Mouse (Mus musculus): Measurements from ENCODE around the gene Ccser1. TPM values are rescaled to one million over a fixed set of nuclear protein-coding genes. Genes with fewer than 3 reads are reported as not detected.

Ccser1 gene
- polyA plus RNA-seq, 1 experiment from 2014 or later: 24.0 TPM

DNA sequence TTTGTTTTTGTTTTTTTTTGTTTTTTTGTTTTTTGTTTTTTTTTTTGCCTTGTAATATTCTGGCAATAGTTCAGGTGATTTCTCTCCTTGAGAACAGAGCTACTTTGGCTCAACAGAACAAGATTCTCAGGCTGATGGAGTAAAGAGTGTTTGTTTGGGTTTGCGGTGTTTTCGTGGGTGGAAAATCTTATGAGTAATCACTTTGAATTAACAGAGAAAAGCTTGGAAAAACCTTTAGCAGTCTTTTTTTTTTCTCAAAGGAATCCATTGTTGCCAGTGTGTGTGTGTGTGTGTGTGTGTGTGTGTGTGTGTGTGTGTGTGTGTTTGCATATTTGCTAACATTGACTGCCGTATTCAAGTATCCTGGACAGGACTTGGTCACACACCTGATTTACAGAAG is 81.3 kb downstream of the Ccser1 start:
- Histone ChIP-seq H3K36me3 (no peaks in the 10 kb centered on the region), H3K4me1 (replicated peaks) (peaks cover 13% of the 10 kb centered on the region; the same call in 1 of the 2 replicates), H3K4me2 (no peak overlapping the region), H3K9me3 (no peaks in the 10 kb centered on the region), H3K27ac (no peak overlapping the region), H3K9ac (no peak overlapping the region), H3K27me3 (no peaks in the 10 kb centered on the region), H3K4me3 (no peak overlapping the region)
- ATAC-seq (ENCODE audit: low FRiP score): no peak
- 80% methylated on average over 3 of the region's 3 CpGs for WGBS

DNA sequence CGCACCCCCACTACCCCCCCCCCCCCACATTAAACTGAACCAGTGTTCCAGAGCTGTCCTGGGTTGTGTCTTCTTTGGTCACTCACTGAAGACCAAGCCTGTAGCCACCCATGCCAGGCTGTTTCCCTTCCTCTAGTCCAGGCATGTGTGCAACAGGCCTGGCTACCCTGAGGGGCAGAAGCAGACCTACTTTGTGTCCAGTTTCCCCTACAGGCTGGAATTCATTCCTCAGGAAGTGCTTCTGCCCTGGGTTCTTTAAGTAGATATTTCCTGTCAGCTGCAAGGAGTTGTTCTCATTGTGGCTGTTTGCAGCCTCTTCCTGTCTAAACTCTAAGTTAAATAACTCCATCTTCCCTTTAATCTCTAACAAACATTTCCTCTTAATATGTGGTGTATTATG is 82.3 kb downstream of the Ccser1 start:
- H3K9ac ChIP-seq: no peak overlapping the region
- no peak overlapping the region for H3K4me3 ChIP-seq
- no peaks in the 10 kb centered on the region for H3K36me3 ChIP-seq
- no peak overlapping the region for H3K4me2 ChIP-seq
- H3K27me3 ChIP-seq: no peaks in the 10 kb centered on the region
- 86% methylated on average over 1 of the region's 1 CpGs for WGBS
- H3K4me1 ChIP-seq (replicated peaks): peaks cover 13% of the 10 kb centered on the region; the same call in 1 of the 2 replicates
- no peak for ATAC-seq (ENCODE audit: low FRiP score)
- no peak overlapping the region for H3K27ac ChIP-seq
- H3K9me3 ChIP-seq: no peaks in the 10 kb centered on the region

DNA sequence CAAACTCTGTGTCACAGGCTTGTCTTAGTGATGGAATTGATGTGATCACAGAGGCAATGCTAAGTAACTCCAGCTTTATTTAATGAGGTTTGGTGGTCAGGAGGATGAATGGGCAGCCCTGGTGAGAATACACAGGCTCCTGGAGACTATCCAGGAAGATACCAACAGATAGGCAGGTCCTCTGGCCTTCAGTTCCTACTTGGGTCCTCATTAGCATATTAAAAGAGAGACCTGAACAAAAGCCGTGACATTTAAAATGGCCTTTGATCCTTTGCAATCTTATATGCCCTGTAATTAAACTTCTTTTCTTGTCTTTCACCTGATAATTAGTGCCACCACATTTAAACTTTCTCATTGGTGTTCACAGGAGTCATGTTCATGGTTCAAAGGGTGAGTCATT is 83.2 kb downstream of the Ccser1 start:
- Histone ChIP-seq H3K27me3 (no peaks in the 10 kb centered on the region), H3K27ac (no peak overlapping the region), H3K4me1 (replicated peaks) (peaks cover 13% of the 10 kb centered on the region; the same call in 1 of the 2 replicates), H3K9ac (no peak overlapping the region), H3K4me3 (no peak overlapping the region), H3K4me2 (no peak overlapping the region), H3K9me3 (no peaks in the 10 kb centered on the region), H3K36me3 (no peaks in the 10 kb centered on the region)
- no peak for ATAC-seq (ENCODE audit: low FRiP score)
- WGBS: 24% methylated on average over 1 of the region's 1 CpGs

DNA sequence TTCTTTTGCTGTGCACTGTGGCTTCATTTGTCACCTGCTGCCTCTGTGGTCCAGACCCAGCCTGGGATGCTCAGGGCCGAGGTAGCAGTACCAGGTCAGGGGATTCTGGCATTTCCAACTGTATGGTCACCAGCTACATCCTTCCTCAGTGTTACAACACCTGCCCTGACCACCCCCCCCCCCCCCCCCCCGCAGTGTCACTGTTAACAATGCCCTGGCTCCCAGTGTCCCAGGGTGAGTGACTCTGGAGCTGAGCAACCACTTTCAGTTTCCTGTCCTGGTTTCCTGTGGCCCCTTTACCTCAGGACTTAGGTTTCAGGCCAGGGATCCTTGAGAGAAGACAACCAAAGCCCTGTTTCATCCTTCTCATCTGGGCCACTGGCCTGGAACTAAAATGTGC is 90.9 kb downstream of the Ccser1 start:
- no peaks in the 10 kb centered on the region for H3K9me3 ChIP-seq
- no peak overlapping the region for H3K4me2 ChIP-seq
- 49% methylated on average over 2 of the region's 2 CpGs for WGBS
- no peaks in the 10 kb centered on the region for H3K36me3 ChIP-seq
- no peak for ATAC-seq (ENCODE audit: low FRiP score)
- H3K27me3 ChIP-seq: no peaks in the 10 kb centered on the region
- no peak overlapping the region for H3K9ac ChIP-seq
- 0 out of 2 replicates have a peak, but pooled peaks cover 2% of the 10 kb centered on the region for H3K4me1 ChIP-seq (replicated peaks)
- no peak overlapping the region for H3K4me3 ChIP-seq
- no peak overlapping the region for H3K27ac ChIP-seq

DNA sequence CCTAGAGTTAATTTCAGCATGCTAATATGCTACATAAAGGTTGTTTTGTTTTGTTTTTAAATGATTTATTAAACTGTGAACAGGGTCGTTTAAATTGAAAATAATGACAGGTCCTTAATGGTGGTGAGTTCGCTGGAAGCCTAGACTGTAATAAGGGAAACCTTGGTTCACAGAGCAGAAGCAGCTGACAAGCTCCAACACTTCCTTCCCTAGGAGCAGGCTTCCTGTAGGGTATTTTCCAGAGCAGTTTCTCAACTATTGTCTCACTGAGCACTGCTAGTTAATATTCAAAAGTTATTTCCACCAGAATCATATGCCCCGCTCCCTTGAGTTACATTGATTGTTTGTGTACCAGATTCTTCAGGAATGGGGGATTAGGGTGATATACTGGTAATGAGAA is 93.3 kb downstream of the Ccser1 start:
- no peak overlapping the region for H3K9ac ChIP-seq
- no peak overlapping the region for H3K4me2 ChIP-seq
- H3K9me3 ChIP-seq: no peaks in the 10 kb centered on the region
- 77% methylated on average over 3 of the region's 3 CpGs for WGBS
- no peak overlapping the region for H3K4me3 ChIP-seq
- no peaks in the 10 kb centered on the region for H3K27me3 ChIP-seq
- H3K4me1 ChIP-seq (replicated peaks): 0 out of 2 replicates have a peak, but pooled peaks cover 2% of the 10 kb centered on the region
- H3K36me3 ChIP-seq: no peaks in the 10 kb centered on the region
- H3K27ac ChIP-seq: no peak overlapping the region
- no peak for ATAC-seq (ENCODE audit: low FRiP score)

DNA sequence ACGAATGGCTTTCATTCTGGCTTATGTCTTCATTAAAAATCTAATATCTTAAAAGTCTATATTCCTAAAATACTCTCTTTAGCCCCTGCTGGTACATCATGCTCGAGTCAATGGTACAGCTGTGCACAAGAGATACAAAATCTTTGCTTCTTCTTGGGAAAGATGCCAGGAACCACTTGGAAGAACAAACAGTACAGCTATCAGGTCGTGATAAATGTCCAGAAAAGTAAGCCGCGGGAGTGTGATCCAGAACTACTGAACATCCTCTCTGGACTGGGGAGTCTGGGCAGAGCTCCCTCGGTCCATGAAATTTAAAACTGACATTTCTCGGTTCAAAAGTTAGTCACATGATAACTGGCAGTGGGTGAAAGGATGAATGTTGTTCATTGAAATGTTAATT is 99.4 kb downstream of the Ccser1 start:
- H3K9ac ChIP-seq: no peak overlapping the region
- no peak for ATAC-seq (ENCODE audit: low FRiP score)
- H3K4me2 ChIP-seq: no peak overlapping the region
- H3K9me3 ChIP-seq: no peaks in the 10 kb centered on the region
- no peaks in the 10 kb centered on the region for H3K36me3 ChIP-seq
- H3K27me3 ChIP-seq: no peaks in the 10 kb centered on the region
- no peaks in the 10 kb centered on the region for H3K4me1 ChIP-seq (replicated peaks)
- no peak overlapping the region for H3K4me3 ChIP-seq
- no peak overlapping the region for H3K27ac ChIP-seq
- 78% methylated on average over 7 of the region's 7 CpGs for WGBS

DNA sequence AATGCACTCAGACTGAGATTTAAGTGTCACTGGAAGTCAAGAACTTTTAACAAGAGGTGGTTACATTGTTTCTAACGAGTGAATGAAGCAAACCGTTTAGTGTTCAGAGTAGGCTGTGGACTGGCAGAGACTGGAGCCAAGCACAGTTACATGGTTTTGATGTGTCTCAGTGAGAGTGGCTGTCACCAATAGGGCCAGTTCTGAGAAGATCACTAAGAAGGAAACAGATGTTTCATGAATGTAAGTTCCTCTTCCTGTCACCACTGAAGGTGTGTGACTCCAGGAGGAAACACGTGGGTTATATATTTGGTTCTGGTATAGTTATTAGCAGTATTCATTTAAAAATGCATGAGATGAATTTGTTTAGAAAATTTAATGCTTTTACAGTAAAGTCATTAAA is 112.8 kb downstream of the Ccser1 start:
- Histone ChIP-seq H3K4me2 (no peak overlapping the region), H3K27ac (no peak overlapping the region), H3K36me3 (no peaks in the 10 kb centered on the region), H3K9me3 (no peaks in the 10 kb centered on the region), H3K9ac (no peak overlapping the region), H3K27me3 (no peaks in the 10 kb centered on the region), H3K4me3 (no peak overlapping the region), H3K4me1 (replicated peaks) (peaks cover 13% of the 10 kb centered on the region)
- WGBS: 74% methylated on average over 3 of the region's 3 CpGs
- no peak for ATAC-seq (ENCODE audit: low FRiP score)

DNA sequence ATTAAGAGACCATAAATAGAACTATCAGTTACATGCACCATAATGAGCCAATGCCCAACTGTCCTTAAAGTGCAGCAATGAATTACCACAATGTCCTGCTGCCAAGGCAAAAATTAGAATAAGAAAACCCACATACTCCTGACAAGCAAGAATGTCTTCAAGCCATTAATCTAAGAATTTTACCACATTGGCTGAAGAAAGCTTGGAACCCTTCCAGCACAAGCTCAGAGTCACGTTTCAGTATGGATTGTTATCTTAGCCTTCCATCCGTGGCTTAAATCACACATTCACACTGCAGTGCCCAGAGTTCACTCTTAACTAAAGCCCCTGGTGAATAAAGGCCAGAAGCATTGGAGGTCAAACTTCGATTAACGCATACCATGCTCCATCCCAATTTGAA is 115.4 kb downstream of the Ccser1 start:
- WGBS: 49% methylated on average over 4 of the region's 4 CpGs
- Histone ChIP-seq H3K36me3 (no peaks in the 10 kb centered on the region), H3K27ac (peak overlapping the region; percentile 13; the same call in 1 of the 2 replicates), H3K9ac (no peak overlapping the region), H3K27me3 (no peaks in the 10 kb centered on the region), H3K4me1 (replicated peaks) (peaks cover 13% of the 10 kb centered on the region), H3K9me3 (no peaks in the 10 kb centered on the region), H3K4me2 (0 out of 2 replicates have a peak overlapping the region, but pooled peaks have one; percentile 9), H3K4me3 (no peak overlapping the region)
- ATAC-seq (ENCODE audit: low FRiP score): peak; percentile 32; the same call in 1 of the 2 replicates

DNA sequence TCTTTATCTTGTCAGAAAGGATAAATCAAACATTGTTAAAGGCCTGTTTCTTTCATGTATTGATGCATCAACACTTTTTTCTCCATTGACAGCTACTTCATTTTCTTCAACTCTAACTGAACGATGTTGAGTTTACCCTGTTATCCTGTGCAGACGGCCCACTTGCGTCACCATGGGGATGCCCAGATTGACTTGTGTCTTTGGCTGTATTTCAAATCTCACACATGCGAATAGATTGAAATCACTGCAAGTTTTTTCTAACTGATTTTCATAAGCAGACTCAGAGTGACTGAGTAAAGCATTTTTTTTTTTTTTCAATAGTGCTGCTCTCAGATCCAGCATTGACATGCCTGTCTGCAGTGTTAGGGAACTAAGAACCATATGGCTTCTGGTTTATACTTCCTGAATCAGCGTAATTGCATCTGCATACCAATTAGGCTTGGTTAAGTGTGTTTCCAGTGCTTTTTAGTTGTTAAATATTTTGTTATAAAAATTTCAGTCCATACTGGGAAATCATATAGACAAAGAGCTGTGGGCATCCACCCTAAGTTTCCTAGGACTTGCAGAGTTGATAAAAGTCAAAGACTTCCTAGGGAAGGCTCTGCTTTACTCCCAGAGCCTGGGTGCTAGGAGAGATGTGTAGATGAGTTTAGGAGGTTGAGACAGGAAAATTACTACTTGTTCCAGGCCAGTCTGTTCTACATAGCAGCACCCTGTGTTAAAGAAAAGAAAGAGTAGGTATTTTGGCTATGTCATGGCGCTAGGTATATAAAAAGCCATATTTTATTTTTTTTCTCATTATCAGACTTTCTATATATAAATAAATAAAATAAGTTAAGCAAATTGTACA is 116.3 kb downstream of the Ccser1 start:
- no peak overlapping the region for H3K27ac ChIP-seq
- H3K9me3 ChIP-seq: no peaks in the 10 kb centered on the region
- H3K4me1 ChIP-seq (replicated peaks): peaks cover 15% of the 10 kb centered on the region
- 0 out of 2 replicates have a peak, but pooled peaks have one; percentile 60 for ATAC-seq (ENCODE audit: low FRiP score)
- no peak overlapping the region for H3K4me3 ChIP-seq
- no peaks in the 10 kb centered on the region for H3K36me3 ChIP-seq
- 64% methylated on average over 6 of the region's 6 CpGs for WGBS
- no peaks in the 10 kb centered on the region for H3K27me3 ChIP-seq
- 0 out of 2 replicates have a peak overlapping the region, but pooled peaks have one; percentile 9 for H3K4me2 ChIP-seq
- H3K9ac ChIP-seq: no peak overlapping the region

DNA sequence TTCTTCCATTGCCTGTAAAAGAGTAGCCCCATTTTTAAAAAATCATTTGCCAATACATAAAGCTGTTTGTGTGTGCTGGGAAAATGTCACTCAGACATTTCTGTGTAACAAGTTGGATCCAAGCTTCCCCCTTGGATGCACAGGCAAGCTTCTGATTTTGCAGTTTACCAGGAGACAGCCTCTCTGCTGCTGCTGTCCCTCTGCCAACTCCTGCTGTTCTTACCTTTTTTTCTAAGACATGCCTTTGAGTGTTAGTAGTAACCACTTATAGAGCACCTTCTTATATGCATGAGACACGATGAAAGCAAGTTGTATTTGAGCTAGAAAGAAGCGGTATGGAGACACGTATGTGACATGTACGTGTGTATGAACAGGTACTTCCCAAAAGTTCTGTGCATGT is 120.3 kb downstream of the Ccser1 start:
- no peak overlapping the region for H3K4me2 ChIP-seq
- no peaks in the 10 kb centered on the region for H3K27me3 ChIP-seq
- no peak for ATAC-seq (ENCODE audit: low FRiP score)
- 92% methylated on average over 4 of the region's 4 CpGs for WGBS
- H3K36me3 ChIP-seq: no peaks in the 10 kb centered on the region
- H3K4me1 ChIP-seq (replicated peaks): peaks cover 14% of the 10 kb centered on the region
- no peak overlapping the region for H3K27ac ChIP-seq
- H3K9ac ChIP-seq: no peak overlapping the region
- H3K4me3 ChIP-seq: no peak overlapping the region
- H3K9me3 ChIP-seq: no peaks in the 10 kb centered on the region

DNA sequence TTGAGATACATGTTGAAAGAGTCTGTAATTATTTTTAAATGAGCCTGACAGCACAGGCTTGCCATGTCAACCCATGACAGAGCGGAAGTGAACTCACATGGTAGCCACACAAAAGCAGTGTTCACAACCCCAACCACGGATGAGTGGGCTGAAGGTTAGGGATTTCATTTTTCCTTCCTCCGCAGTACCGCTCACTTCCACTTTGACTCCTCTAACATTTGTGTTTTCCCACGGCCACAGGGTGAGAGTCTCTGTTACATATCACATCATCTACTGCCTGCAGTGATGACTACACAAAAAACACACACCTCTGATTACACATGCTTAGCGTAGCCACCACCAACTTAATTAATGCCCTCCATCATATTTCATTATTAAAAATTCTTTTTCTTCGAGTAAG is 120.9 kb downstream of the Ccser1 start:
- Histone ChIP-seq H3K9ac (no peak overlapping the region), H3K36me3 (no peaks in the 10 kb centered on the region), H3K9me3 (no peaks in the 10 kb centered on the region), H3K27me3 (no peaks in the 10 kb centered on the region), H3K4me2 (no peak overlapping the region), H3K4me1 (replicated peaks) (peaks cover 9% of the 10 kb centered on the region), H3K27ac (no peak overlapping the region), H3K4me3 (no peak overlapping the region)
- 72% methylated on average over 7 of the region's 7 CpGs for WGBS
- ATAC-seq (ENCODE audit: low FRiP score): 0 out of 2 replicates have a peak, but pooled peaks have one; percentile 47

DNA sequence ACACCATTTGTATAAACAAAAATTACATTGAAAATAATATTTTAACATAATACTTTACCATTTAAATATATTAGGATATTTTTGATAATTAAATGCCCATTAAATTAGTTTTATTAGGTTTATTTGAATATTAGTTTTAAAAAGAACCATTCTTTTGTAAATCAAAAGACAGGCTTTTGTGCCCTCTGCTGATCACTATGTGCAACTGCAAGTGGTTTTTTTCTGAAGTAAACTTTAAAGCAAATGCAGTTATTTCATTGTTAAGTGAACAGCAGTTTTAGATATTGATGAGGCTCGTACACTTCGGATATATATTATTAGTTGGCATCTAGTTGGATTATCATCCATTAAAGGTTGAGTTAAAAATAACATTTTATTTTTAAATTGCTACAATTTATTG is 121.5 kb downstream of the Ccser1 start:
- H3K36me3 ChIP-seq: no peaks in the 10 kb centered on the region
- ATAC-seq (ENCODE audit: low FRiP score): no peak
- no peaks in the 10 kb centered on the region for H3K27me3 ChIP-seq
- 0 out of 2 replicates have a peak, but pooled peaks cover 3% of the 10 kb centered on the region for H3K4me1 ChIP-seq (replicated peaks)
- H3K9ac ChIP-seq: no peak overlapping the region
- no peaks in the 10 kb centered on the region for H3K9me3 ChIP-seq
- no peak overlapping the region for H3K27ac ChIP-seq
- H3K4me3 ChIP-seq: no peak overlapping the region
- WGBS: 42% methylated on average over 2 of the region's 2 CpGs
- no peak overlapping the region for H3K4me2 ChIP-seq
